Mouse (Mus musculus): Measurements from ENCODE around the gene Pcca. TPM values are rescaled to one million over a fixed set of nuclear protein-coding genes. Genes with fewer than 3 reads are reported as not detected.

Gene Pcca
- polyA plus RNA-seq, 1 experiment from 2014 or later = 31.2 TPM

GRCm38 (mm10) chr14:122612317-122612716, 78.2 kb downstream of the Pcca start:
- Histone ChIP-seq H3K4me3 (ENCODE audit: low read depth, low read length) (no peak overlapping the region), H3K4me1 (ENCODE audit: control insufficient read depth, insufficient read depth, low read length) (no peaks in the 10 kb centered on the region), H3K27ac (ENCODE audit: low read depth, low read length) (no peak overlapping the region), H3K9ac (ENCODE audit: low read length) (no peak overlapping the region), H3K27me3 (ENCODE audit: control insufficient read depth, insufficient read depth, low read length) (no peaks in the 10 kb centered on the region), H3K4me2 (no peak overlapping the region), H3K36me3 (ENCODE audit: control insufficient read depth, insufficient read depth, low read length) (no peaks in the 10 kb centered on the region), H3K9me3 (ENCODE audit: control insufficient read depth, low read length) (no peaks in the 10 kb centered on the region)
- DNase-seq (ENCODE audit: low spot score, missing footprints) = no peak
- 88% methylated on average over 3 of the region's 3 CpGs for WGBS
- ATAC-seq (ENCODE audit: low FRiP score) = no peak

GRCm38 (mm10) chr14:122617656-122618055, 83.5 kb downstream of the Pcca start:
- DNase-seq (ENCODE audit: low spot score, missing footprints) = no peak
- Histone ChIP-seq H3K27ac (ENCODE audit: low read depth, low read length) (no peak overlapping the region), H3K9me3 (ENCODE audit: control insufficient read depth, low read length) (no peaks in the 10 kb centered on the region), H3K9ac (ENCODE audit: low read length) (no peak overlapping the region), H3K27me3 (ENCODE audit: control insufficient read depth, insufficient read depth, low read length) (no peaks in the 10 kb centered on the region), H3K4me3 (ENCODE audit: low read depth, low read length) (no peak overlapping the region), H3K4me2 (no peak overlapping the region), H3K36me3 (ENCODE audit: control insufficient read depth, insufficient read depth, low read length) (no peaks in the 10 kb centered on the region), H3K4me1 (ENCODE audit: control insufficient read depth, insufficient read depth, low read length) (no peaks in the 10 kb centered on the region)
- ATAC-seq (ENCODE audit: low FRiP score) = no peak
- whole genome bisulfite sequencing = 96% methylated on average over 2 of the region's 2 CpGs

GRCm38 (mm10) chr14:122633416-122633815, 99.3 kb downstream of the Pcca start:
- H3K9ac ChIP-seq (ENCODE audit: low read length) = no peak overlapping the region
- ATAC-seq (ENCODE audit: low FRiP score) = no peak
- no peak for DNase-seq (ENCODE audit: low spot score, missing footprints)
- H3K4me1 ChIP-seq (ENCODE audit: control insufficient read depth, insufficient read depth, low read length) = no peaks in the 10 kb centered on the region
- H3K36me3 ChIP-seq (ENCODE audit: control insufficient read depth, insufficient read depth, low read length) = no peaks in the 10 kb centered on the region
- no peak overlapping the region for H3K27ac ChIP-seq (ENCODE audit: low read depth, low read length)
- no peak overlapping the region for H3K4me3 ChIP-seq (ENCODE audit: low read depth, low read length)
- WGBS = 90% methylated on average over 2 of the region's 2 CpGs
- H3K4me2 ChIP-seq = no peak overlapping the region
- no peaks in the 10 kb centered on the region for H3K9me3 ChIP-seq (ENCODE audit: control insufficient read depth, low read length)
- no peaks in the 10 kb centered on the region for H3K27me3 ChIP-seq (ENCODE audit: control insufficient read depth, insufficient read depth, low read length)

GRCm38 (mm10) chr14:122636601-122637000, 102.5 kb downstream of the Pcca start:
- no peak overlapping the region for H3K4me3 ChIP-seq (ENCODE audit: low read depth, low read length)
- WGBS = 43% methylated on average over 6 of the region's 6 CpGs
- H3K36me3 ChIP-seq (ENCODE audit: control insufficient read depth, insufficient read depth, low read length) = no peaks in the 10 kb centered on the region
- no peak overlapping the region for H3K9ac ChIP-seq (ENCODE audit: low read length)
- H3K4me2 ChIP-seq = no peak overlapping the region
- no peaks in the 10 kb centered on the region for H3K4me1 ChIP-seq (ENCODE audit: control insufficient read depth, insufficient read depth, low read length)
- DNase-seq (ENCODE audit: low spot score, missing footprints) (no peak), ATAC-seq (ENCODE audit: low FRiP score) (no peak)
- H3K27me3 ChIP-seq (ENCODE audit: control insufficient read depth, insufficient read depth, low read length) = no peaks in the 10 kb centered on the region
- no peaks in the 10 kb centered on the region for H3K9me3 ChIP-seq (ENCODE audit: control insufficient read depth, low read length)
- H3K27ac ChIP-seq (ENCODE audit: low read depth, low read length) = no peak overlapping the region

- no peaks in the 10 kb centered on the region for H3K4me1 ChIP-seq (ENCODE audit: control insufficient read depth, insufficient read depth, low read length)
- no peak for DNase-seq (ENCODE audit: low spot score, missing footprints)
- ATAC-seq (ENCODE audit: low FRiP score) = no peak
- WGBS = 82% methylated on average over 5 of the region's 5 CpGs
- no peaks in the 10 kb centered on the region for H3K27me3 ChIP-seq (ENCODE audit: control insufficient read depth, insufficient read depth, low read length)
- no peaks in the 10 kb centered on the region for H3K9me3 ChIP-seq (ENCODE audit: control insufficient read depth, low read length)
- H3K27ac ChIP-seq (ENCODE audit: low read depth, low read length) = no peak overlapping the region
- no peak overlapping the region for H3K9ac ChIP-seq (ENCODE audit: low read length)
- no peak overlapping the region for H3K4me3 ChIP-seq (ENCODE audit: low read depth, low read length)
- H3K4me2 ChIP-seq = no peak overlapping the region
- H3K36me3 ChIP-seq (ENCODE audit: control insufficient read depth, insufficient read depth, low read length) = no peaks in the 10 kb centered on the region
Observed at GRCm38 (mm10) chr14:122637798-122638555, 103.9 kb downstream of the Pcca start.

DNA sequence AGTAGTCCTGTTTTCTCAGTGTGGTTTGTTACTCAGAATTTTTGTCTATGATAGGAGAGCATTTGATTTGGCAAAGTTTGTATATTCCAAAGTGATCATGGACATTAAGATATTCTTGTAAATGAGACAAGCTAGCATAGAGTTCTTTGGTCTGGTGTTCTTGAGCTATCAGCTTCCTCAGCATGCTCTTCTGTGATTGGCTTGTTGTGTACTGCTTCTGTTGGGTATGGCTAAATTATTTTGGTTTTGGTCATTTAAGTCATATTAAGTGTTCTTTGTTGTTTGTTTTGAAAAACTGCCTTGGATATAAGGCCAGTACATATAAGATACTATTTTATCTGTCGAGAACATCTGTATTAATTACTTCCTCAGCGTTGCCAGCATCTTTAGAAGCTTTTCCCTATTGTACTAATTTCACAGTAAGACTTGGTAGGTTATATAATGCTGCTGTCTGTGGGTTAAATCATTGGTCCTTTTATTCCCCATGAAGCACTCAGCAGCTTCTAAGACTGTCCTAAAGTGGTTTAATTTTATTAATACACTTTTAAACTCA, 105.1 kb downstream of the Pcca start:
- H3K27me3 ChIP-seq (ENCODE audit: control insufficient read depth, insufficient read depth, low read length) = no peaks in the 10 kb centered on the region
- no peak for ATAC-seq (ENCODE audit: low FRiP score)
- no peak overlapping the region for H3K4me3 ChIP-seq (ENCODE audit: low read depth, low read length)
- no peaks in the 10 kb centered on the region for H3K4me1 ChIP-seq (ENCODE audit: control insufficient read depth, insufficient read depth, low read length)
- H3K4me2 ChIP-seq = no peak overlapping the region
- no peaks in the 10 kb centered on the region for H3K36me3 ChIP-seq (ENCODE audit: control insufficient read depth, insufficient read depth, low read length)
- DNase-seq (ENCODE audit: low spot score, missing footprints) = no peak
- H3K9me3 ChIP-seq (ENCODE audit: control insufficient read depth, low read length) = no peaks in the 10 kb centered on the region
- whole genome bisulfite sequencing = 92% methylated on average over 2 of the region's 2 CpGs
- no peak overlapping the region for H3K27ac ChIP-seq (ENCODE audit: low read depth, low read length)
- no peak overlapping the region for H3K9ac ChIP-seq (ENCODE audit: low read length)

DNA sequence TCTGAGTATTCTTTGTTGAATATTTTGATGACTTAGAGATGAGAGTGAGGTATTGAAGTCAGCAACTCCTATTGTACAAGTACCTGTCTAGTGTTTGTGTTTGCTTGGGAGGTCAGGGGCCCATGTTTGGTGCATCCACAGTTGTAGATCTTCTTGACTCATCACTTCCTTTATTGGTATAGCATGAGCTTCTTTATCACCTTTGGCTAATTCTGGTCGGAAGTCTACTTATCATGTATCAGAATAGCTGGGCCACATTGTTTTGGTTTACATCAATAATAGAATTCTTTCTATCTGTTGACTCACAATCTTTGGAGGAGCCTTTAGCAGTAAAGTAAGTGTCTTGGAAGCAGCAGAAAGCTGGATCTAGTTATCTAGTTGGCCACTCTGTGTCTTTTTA, 108.3 kb downstream of the Pcca start:
- 90% methylated on average over 1 of the region's 1 CpGs for WGBS
- H3K27me3 ChIP-seq (ENCODE audit: control insufficient read depth, insufficient read depth, low read length) = no peaks in the 10 kb centered on the region
- ATAC-seq (ENCODE audit: low FRiP score) (no peak), DNase-seq (ENCODE audit: low spot score, missing footprints) (no peak)
- no peak overlapping the region for H3K27ac ChIP-seq (ENCODE audit: low read depth, low read length)
- no peaks in the 10 kb centered on the region for H3K36me3 ChIP-seq (ENCODE audit: control insufficient read depth, insufficient read depth, low read length)
- no peak overlapping the region for H3K4me3 ChIP-seq (ENCODE audit: low read depth, low read length)
- peaks cover 2% of the 10 kb centered on the region; the same call in 1 of the 2 replicates for H3K4me1 ChIP-seq (ENCODE audit: control insufficient read depth, insufficient read depth, low read length)
- no peak overlapping the region for H3K9ac ChIP-seq (ENCODE audit: low read length)
- no peaks in the 10 kb centered on the region for H3K9me3 ChIP-seq (ENCODE audit: control insufficient read depth, low read length)
- no peak overlapping the region for H3K4me2 ChIP-seq

DNA sequence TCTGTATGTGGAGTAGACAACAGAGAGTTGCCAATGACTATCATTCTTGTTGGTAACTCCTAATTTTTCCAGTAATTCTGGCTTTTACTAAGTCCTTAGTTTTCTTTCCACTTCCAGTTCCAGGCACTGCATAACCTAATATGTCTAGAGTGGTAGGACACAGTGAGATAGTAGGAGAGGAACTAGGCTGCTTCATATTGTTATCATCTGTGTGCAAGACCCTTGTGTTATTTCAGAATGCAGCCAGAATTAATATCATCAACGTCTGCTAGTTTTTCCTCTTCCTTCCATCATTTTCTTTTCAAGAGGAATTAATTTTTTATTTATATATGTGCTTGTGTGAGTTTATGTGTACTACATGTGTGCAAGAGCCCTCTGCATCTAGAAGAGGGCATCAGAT, 114.1 kb downstream of the Pcca start:
- no peaks in the 10 kb centered on the region for H3K36me3 ChIP-seq (ENCODE audit: control insufficient read depth, insufficient read depth, low read length)
- H3K9me3 ChIP-seq (ENCODE audit: control insufficient read depth, low read length) = no peaks in the 10 kb centered on the region
- H3K27me3 ChIP-seq (ENCODE audit: control insufficient read depth, insufficient read depth, low read length) = no peaks in the 10 kb centered on the region
- peaks cover 2% of the 10 kb centered on the region; the same call in 1 of the 2 replicates for H3K4me1 ChIP-seq (ENCODE audit: control insufficient read depth, insufficient read depth, low read length)
- no peak overlapping the region for H3K4me2 ChIP-seq
- WGBS = 97% methylated on average over 1 of the region's 1 CpGs
- no peak overlapping the region for H3K4me3 ChIP-seq (ENCODE audit: low read depth, low read length)
- no peak for ATAC-seq (ENCODE audit: low FRiP score)
- H3K27ac ChIP-seq (ENCODE audit: low read depth, low read length) = no peak overlapping the region
- no peak for DNase-seq (ENCODE audit: low spot score, missing footprints)
- no peak overlapping the region for H3K9ac ChIP-seq (ENCODE audit: low read length)

GRCm38 (mm10) chr14:122649336-122649950, 115.3 kb downstream of the Pcca start:
- no peaks in the 10 kb centered on the region for H3K36me3 ChIP-seq (ENCODE audit: control insufficient read depth, insufficient read depth, low read length)
- no peaks in the 10 kb centered on the region for H3K9me3 ChIP-seq (ENCODE audit: control insufficient read depth, low read length)
- no peak overlapping the region for H3K4me3 ChIP-seq (ENCODE audit: low read depth, low read length)
- H3K4me1 ChIP-seq (ENCODE audit: control insufficient read depth, insufficient read depth, low read length) = peaks cover 2% of the 10 kb centered on the region; the same call in 1 of the 2 replicates
- DNase-seq (ENCODE audit: low spot score, missing footprints) = no peak
- no peak overlapping the region for H3K9ac ChIP-seq (ENCODE audit: low read length)
- H3K27me3 ChIP-seq (ENCODE audit: control insufficient read depth, insufficient read depth, low read length) = no peaks in the 10 kb centered on the region
- 86% methylated on average over 3 of the region's 3 CpGs for WGBS
- no peak overlapping the region for H3K4me2 ChIP-seq
- no peak for ATAC-seq (ENCODE audit: low FRiP score)
- H3K27ac ChIP-seq (ENCODE audit: low read depth, low read length) = no peak overlapping the region
